ENCODE assay signal across 8 mouse cellular contexts in genomic region chr13:21478759-21479670, GRCm38 (mm10). TPM values are rescaled to one million over a fixed set of nuclear protein-coding genes. Genes with fewer than 3 reads are reported as not detected.
DNase-seq lines count a peak whose midpoint lies in the region; ATAC-seq and TF ChIP-seq lines count a peak whose summit lies in the region.
"Not testable (repeated sequence)": the region's sequence is repeated elsewhere in the genome, so short reads cannot be mapped to it uniquely, and the experiment has no call there.

Zkscan4 (plus strand) TSS chr13:21478907.
Gm10065 (minus strand) TSS chr13:21479441.

- DNase-seq in adrenal gland, adult 2 months, result peak; percentile 75
- peak; percentile 80 for DNase-seq in embryo, embryonic 11 days
- DNase-seq in gastrocnemius, postnatal 10 days, result peak; percentile 45
- peak; percentile 61 to 62 for DNase-seq in layer of hippocampus, postnatal 25 days (ENCODE audit: extremely low spot score in 1 of 2, low spot score in 1 of 2)
- peak; percentile 18 for DNase-seq in thymus, postnatal 14 days

- H3K9me3 ChIP-seq in hindbrain, embryonic 15.5 days; lung, embryonic 15.5 days: not testable (repeated sequence)

- H3K27ac ChIP-seq in hindbrain, embryonic 15.5 days (replicated peaks), result peak within 1 kb of the TSS; percentile 85
- peak within 1 kb of the TSS; percentile 64 for H3K27ac ChIP-seq in lung, embryonic 15.5 days
- peak within 1 kb of the TSS; percentile 71 for H3K27ac ChIP-seq in olfactory bulb, adult 2 months (ENCODE audit: insufficient read depth, low read depth, low read length)

- peak within 1 kb of the TSS; percentile 68 for H3K4me3 ChIP-seq in hindbrain, embryonic 15.5 days
- H3K4me3 ChIP-seq in lung, embryonic 15.5 days, result peak within 1 kb of the TSS; percentile 45
- H3K4me3 ChIP-seq in olfactory bulb, adult 2 months (ENCODE audit: insufficient read depth, low read depth, low read length), result peak within 1 kb of the TSS; percentile 80

- not testable (repeated sequence) for TF ChIP-seq POLR2A in olfactory bulb, adult 2 months (IDR thresholded peaks at IDR 0.05; ENCODE audit: insufficient read depth, low read depth, low read length)

- H3K36me3 ChIP-seq in hindbrain, embryonic 15.5 days; lung, embryonic 15.5 days: not testable (repeated sequence)

- peak within 1 kb of the TSS; percentile 65 for H3K4me2 ChIP-seq in hindbrain, embryonic 15.5 days
- H3K4me2 ChIP-seq in lung, embryonic 15.5 days, result peak within 1 kb of the TSS; percentile 59

- H3K4me1 ChIP-seq in hindbrain, embryonic 15.5 days (replicated peaks), result peaks cover 19% of the 10 kb centered on the region
- H3K4me1 ChIP-seq in lung, embryonic 15.5 days; olfactory bulb, adult 2 months (ENCODE audit: control insufficient read depth, insufficient read depth, low read length): not testable (repeated sequence)

- H3K9ac ChIP-seq in hindbrain, embryonic 15.5 days, result peak within 1 kb of the TSS; percentile 54
- peak within 1 kb of the TSS; percentile 50 for H3K9ac ChIP-seq in lung, embryonic 15.5 days

- ATAC-seq in hindbrain, embryonic 15.5 days (ENCODE audit: low FRiP score, low read depth), result peak; percentile 94
- ATAC-seq in lung, embryonic 15.5 days (ENCODE audit: borderline replicate concordance, extremely low read depth, low FRiP score, low TSS enrichment), result peak; percentile 89

- WGBS in hindbrain, embryonic 15.5 days, result 4% methylated on average over 31 of the region's 31 CpGs
- 6% methylated on average over 28 of the region's 31 CpGs for WGBS in lung, embryonic 15.5 days
- WGBS in olfactory bulb, adult 2 months, result 1% methylated on average over 31 of the region's 31 CpGs

- not testable (repeated sequence) for H3K27me3 ChIP-seq in hindbrain, embryonic 15.5 days; lung, embryonic 15.5 days

- TF ChIP-seq CTCF in olfactory bulb, adult 2 months (IDR thresholded peaks at IDR 0.05; ENCODE audit: insufficient read depth, low read depth, low read length), result not testable (repeated sequence)

RNA-seq across cellular contexts. Expression of gene Zkscan4, which starts in this region (rescaled TPM):
- total RNA-seq in adrenal gland, adult 2 months (2021), result 1 to 10 TPM; 1.8 to 3.6 TPM
- polyA plus RNA-seq in adrenal gland, adult 2 months (2012; rRNA removed), result 0.46 and 0.85 TPM in 2 replicates
- 1 to 10 TPM; 1.2 to 1.6 TPM for total RNA-seq in gastrocnemius, postnatal 10 days (2021)
- 8.1 and 10.5 TPM in 2 replicates for polyA plus RNA-seq in hindbrain, embryonic 15.5 days (2015; fragmentation: Nextera tagmentation; extraction: Ambion mirVana)
- 1 to 10 TPM; 5.8 to 6.7 TPM for total RNA-seq in layer of hippocampus, postnatal 25 days (2021)
- polyA plus RNA-seq in lung, embryonic 15.5 days (2015; fragmentation: Nextera tagmentation; extraction: Ambion mirVana), result 3.4 TPM in 2 replicates
- polyA plus RNA-seq in olfactory bulb, adult 2 months (2012; ENCODE audit: insufficient read depth, insufficient read length, low replicate concordance, missing spikeins), result not detected in 2 replicates

RNA-seq across cellular contexts. Expression of gene Gm10065, which starts in this region (rescaled TPM):
- total RNA-seq in adrenal gland, adult 2 months (2021), result not detected
- 1.4 TPM in 1 of 2 replicates, not detected in the other for polyA plus RNA-seq in adrenal gland, adult 2 months (2012; rRNA removed)
- total RNA-seq in gastrocnemius, postnatal 10 days (2021), result not detected
- polyA plus RNA-seq in hindbrain, embryonic 15.5 days (2015; fragmentation: Nextera tagmentation; extraction: Ambion mirVana), result not detected in 2 replicates
- not detected for total RNA-seq in layer of hippocampus, postnatal 25 days (2021)
- polyA plus RNA-seq in lung, embryonic 15.5 days (2015; fragmentation: Nextera tagmentation; extraction: Ambion mirVana), result not detected in 2 replicates
- polyA plus RNA-seq in olfactory bulb, adult 2 months (2012; ENCODE audit: insufficient read depth, insufficient read length, low replicate concordance, missing spikeins), result not detected in 2 replicates

Comparison
In these comparisons a context has a peak if more than half of its experiments do, and no peak if none do; other contexts are left out.
1. Peak in every context shown above with its lines: DNase-seq, ATAC-seq, H3K4me3 ChIP-seq and H3K27ac ChIP-seq.
2. DNase-seq: peak in every context shown above with its lines; median percentile 80 in embryo, embryonic 11 days; 75 in adrenal gland, adult 2 months; 62 in layer of hippocampus, postnatal 25 days; 45 in gastrocnemius, postnatal 10 days; 18 in thymus, postnatal 14 days.